8 mouse cellular contexts compared by ENCODE assay signal in genomic region chr5:4104341-4105040, GRCm38 (mm10). TPM values are rescaled to one million over a fixed set of nuclear protein-coding genes. Genes with fewer than 3 reads are reported as not detected.
A peak's percentile ranks its signal among the peaks of the same experiment; 100 is the strongest.
DNase-seq lines count a peak whose midpoint lies in the region; ATAC-seq and TF ChIP-seq lines count a peak whose summit lies in the region.

TSS of gene Cyp51 (minus strand) at chr5:4104746.

- peak within 1 kb of the TSS; percentile 89 for H3K9ac ChIP-seq in embryonic facial prominence, embryonic 14.5 days (ENCODE audit: low read depth, low read length)
- H3K9ac ChIP-seq in limb, embryonic 14.5 days (ENCODE audit: low read depth, low read length, severe bottlenecking), result peak within 1 kb of the TSS; percentile 83
- H3K9ac ChIP-seq in midbrain, postnatal 0 days (replicated peaks; ENCODE audit: low read length, poor library complexity, severe bottlenecking), result peak within 1 kb of the TSS; percentile 71

- ATAC-seq in embryonic facial prominence, embryonic 14.5 days (ENCODE audit: low read depth), result peak; percentile 97
- peak; percentile 97 for ATAC-seq in limb, embryonic 14.5 days (ENCODE audit: low FRiP score, low read depth)
- peak; percentile 97 for ATAC-seq in midbrain, postnatal 0 days (ENCODE audit: low FRiP score)

- WGBS in embryonic facial prominence, embryonic 14.5 days, result 2% methylated on average over 42 of the region's 59 CpGs
- under 1% methylated on average over 58 of the region's 59 CpGs for WGBS in limb, embryonic 14.5 days
- under 1% methylated on average over 59 of the region's 59 CpGs for WGBS in midbrain, postnatal 0 days

- peak within 1 kb of the TSS; percentile 98 for H3K4me3 ChIP-seq in embryonic facial prominence, embryonic 14.5 days (ENCODE audit: low read depth, low read length)
- peak within 1 kb of the TSS; percentile 95 for H3K4me3 ChIP-seq in limb, embryonic 14.5 days (replicated peaks; ENCODE audit: low read length)
- H3K4me3 ChIP-seq in midbrain, postnatal 0 days (ENCODE audit: low read depth, low read length), result peak within 1 kb of the TSS; percentile 83

- no peaks in the 10 kb centered on the region for H3K27me3 ChIP-seq in embryonic facial prominence, embryonic 14.5 days (replicated peaks; ENCODE audit: control insufficient read depth, insufficient read depth, low read length)
- no peaks in the 10 kb centered on the region for H3K27me3 ChIP-seq in limb, embryonic 14.5 days (ENCODE audit: control insufficient read depth, insufficient read depth, low read length)
- no peaks in the 10 kb centered on the region for H3K27me3 ChIP-seq in midbrain, postnatal 0 days (ENCODE audit: insufficient read depth, low read length)

- peaks cover 4% of the 10 kb centered on the region; the same call in 1 of the 2 replicates for H3K9me3 ChIP-seq in embryonic facial prominence, embryonic 14.5 days (ENCODE audit: control insufficient read depth, low read length)
- no peaks in the 10 kb centered on the region for H3K9me3 ChIP-seq in limb, embryonic 14.5 days (ENCODE audit: control insufficient read depth, low read length)
- H3K9me3 ChIP-seq in midbrain, postnatal 0 days (ENCODE audit: low read length), result no peaks in the 10 kb centered on the region

- TF ChIP-seq CTCF in midbrain, postnatal 0 days (IDR thresholded peaks at IDR 0.05), result peak; percentile 12; the same call in 1 of the 2 replicates

- peak; percentile 75 for DNase-seq in 3T3-L1 (ENCODE audit: low read depth, low spot score)
- DNase-seq in adrenal gland, postnatal 4 days (ENCODE audit: low spot score in 2 of 2), result peak; percentile 72 to 76
- DNase-seq in embryonic facial prominence, embryonic 14.5 days (ENCODE audit: low spot score), result peak; percentile 97
- DNase-seq in heart, adult 8-10 months (ENCODE audit: low spot score), result peak; percentile 74
- peak; percentile 91 for DNase-seq in kidney, adult 9 months
- peak; percentile 93 for DNase-seq in limb, embryonic 14.5 days (ENCODE audit: low spot score)
- DNase-seq in midbrain, postnatal 0 days (ENCODE audit: low spot score), result peak; percentile 97
- DNase-seq in spleen, postnatal 14 days (ENCODE audit: low spot score in 2 of 2), result peak; percentile 70 to 76

- peak within 1 kb of the TSS; percentile 97 for H3K27ac ChIP-seq in embryonic facial prominence, embryonic 14.5 days (replicated peaks; ENCODE audit: low read depth, low read length)
- H3K27ac ChIP-seq in limb, embryonic 14.5 days (replicated peaks; ENCODE audit: low read depth, low read length), result peak within 1 kb of the TSS; percentile 94
- peak within 1 kb of the TSS; percentile 93 for H3K27ac ChIP-seq in midbrain, postnatal 0 days (ENCODE audit: low read depth, low read length)

- H3K4me2 ChIP-seq in embryonic facial prominence, embryonic 14.5 days (ENCODE audit: low read depth, low read length), result peak within 1 kb of the TSS; percentile 61
- H3K4me2 ChIP-seq in limb, embryonic 14.5 days (replicated peaks; ENCODE audit: low read depth, low read length, severe bottlenecking), result peak within 1 kb of the TSS; percentile 72
- H3K4me2 ChIP-seq in midbrain, postnatal 0 days (ENCODE audit: low read depth, low read length, poor library complexity, severe bottlenecking), result peak within 1 kb of the TSS; percentile 70

- peak; percentile 53; the same call in 1 of the 2 replicates for TF ChIP-seq POLR2A in limb, embryonic 14.5 days (IDR thresholded peaks at IDR 0.05; ENCODE audit: borderline replicate concordance, extremely low read depth, insufficient read depth, insufficient read length)

- H3K36me3 ChIP-seq in embryonic facial prominence, embryonic 14.5 days (ENCODE audit: control insufficient read depth, insufficient read depth, low read length), result peaks cover 31% of the 10 kb centered on the region
- peaks cover 27% of the 10 kb centered on the region for H3K36me3 ChIP-seq in limb, embryonic 14.5 days (ENCODE audit: control insufficient read depth, insufficient read depth, low read length)
- H3K36me3 ChIP-seq in midbrain, postnatal 0 days (ENCODE audit: insufficient read depth, low read length), result peaks cover 15% of the 10 kb centered on the region

- H3K4me1 ChIP-seq in embryonic facial prominence, embryonic 14.5 days (ENCODE audit: control insufficient read depth, insufficient read depth, low read length), result peaks cover 9% of the 10 kb centered on the region; the same call in 1 of the 2 replicates
- H3K4me1 ChIP-seq in limb, embryonic 14.5 days (ENCODE audit: control insufficient read depth, insufficient read depth, low read length), result peaks cover 11% of the 10 kb centered on the region
- H3K4me1 ChIP-seq in midbrain, postnatal 0 days (ENCODE audit: insufficient read depth, low read length), result no peaks in the 10 kb centered on the region

RNA-seq across cellular contexts. Expression of gene Cyp51, which starts in this region (rescaled TPM):
- total RNA-seq in adrenal gland, postnatal 4 days (2021), result 10 to 100 TPM; 25.0 to 26.4 TPM
- polyA plus RNA-seq in embryonic facial prominence, embryonic 14.5 days (2014; fragmentation: Nextera tagmentation; extraction: Ambion mirVana), result 60.1 and 73.2 TPM in 2 replicates
- 10 to 100 TPM in 1 of 4 experiments, 1 to 10 TPM in 3; 7.1 to 11.2 (median 7.6) TPM for total RNA-seq in heart, adult 8-10 months (2022)
- polyA plus RNA-seq in limb, embryonic 14.5 days (2012; rRNA removed), result 50.7 and 74.3 TPM in 2 replicates
- 70.7 and 75.3 TPM in 2 replicates for polyA plus RNA-seq in limb, embryonic 14.5 days (2014; fragmentation: Nextera tagmentation; extraction: Ambion mirVana)
- 224 and 232 TPM in 2 replicates for total RNA-seq in midbrain, postnatal 0 days (2014; rRNA removed)
- polyA plus RNA-seq in midbrain, postnatal 0 days (2015; fragmentation: Nextera tagmentation; extraction: Ambion mirVana), result 98.7 and 102 TPM in 2 replicates

Comparison
In these comparisons a context has a peak if more than half of its experiments do, and no peak if none do; other contexts are left out.
1. Peak in every context shown above with its lines: DNase-seq, ATAC-seq, H3K4me3 ChIP-seq and H3K27ac ChIP-seq.